ENCODE assay signal across 24 mouse cellular contexts in the genomic region with DNA sequence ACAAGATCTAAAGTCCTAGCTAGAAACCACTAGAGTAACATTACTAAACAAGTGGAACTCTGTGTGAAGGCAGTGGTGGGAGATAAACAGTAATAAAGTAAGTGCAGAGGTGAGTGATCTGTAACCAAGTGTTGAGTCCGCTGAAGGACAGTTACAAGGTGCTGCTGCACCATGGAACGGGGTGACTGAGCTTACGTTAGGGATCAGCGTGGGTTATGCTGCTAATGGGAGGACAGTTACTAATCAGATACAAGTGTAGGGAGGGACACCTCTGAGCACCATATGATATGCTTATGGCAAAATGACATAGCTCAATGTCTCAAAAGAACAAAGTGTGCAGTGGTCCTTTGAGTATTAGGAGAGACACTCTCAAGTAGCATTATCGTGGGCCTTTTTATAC.
"Had no signal": no experiment of that assay in that cellular context is flagged by ENCODE, and none has a peak within 500 bp of the region (broad histone marks: within the 10 kb centered on the region; RNA-seq: fewer than 3 reads in every experiment).

No protein-coding gene starts in this region.

- H3K4me2 ChIP-seq: heart, embryonic 12.5 days; hindbrain, embryonic 12.5 days; hindbrain, embryonic 14.5 days; intestine, embryonic 15.5 days; limb, embryonic 13.5 days; limb, embryonic 15.5 days had no signal

- H3K27ac ChIP-seq: gastrocnemius, adult 2 months; heart, embryonic 10.5 days; hindbrain, embryonic 10.5 days; hindbrain, embryonic 12.5 days; hindbrain, embryonic 14.5 days; intestine, embryonic 15.5 days; layer of hippocampus, adult 2 months; left cerebral cortex, adult 2 months; limb, embryonic 13.5 days; limb, embryonic 15.5 days had no signal

- H3K9me3 ChIP-seq: heart, embryonic 10.5 days; heart, embryonic 12.5 days; hindbrain, embryonic 10.5 days; hindbrain, embryonic 12.5 days; intestine, embryonic 15.5 days; limb, embryonic 13.5 days; limb, embryonic 15.5 days had no signal

- H3K9ac ChIP-seq: heart, embryonic 12.5 days; hindbrain, embryonic 12.5 days; hindbrain, embryonic 14.5 days; intestine, embryonic 15.5 days; limb, embryonic 13.5 days; limb, embryonic 15.5 days had no signal

- DNase-seq: gastrocnemius, adult 2 months; gastrocnemius, postnatal 10 days; gastrocnemius, postnatal 25 days; heart, adult 18-20 months; heart, postnatal 10 days; heart, postnatal 4 days; kidney, adult 18-20 months; kidney, adult 8-10 months; kidney, postnatal 10 days; kidney, postnatal 25 days; kidney, postnatal 4 days had no signal

- H3K4me1 ChIP-seq: heart, embryonic 10.5 days; heart, embryonic 12.5 days; hindbrain, embryonic 10.5 days; hindbrain, embryonic 12.5 days; intestine, embryonic 15.5 days; limb, embryonic 13.5 days; limb, embryonic 15.5 days had no signal

- H3K4me3 ChIP-seq: gastrocnemius, adult 2 months; heart, embryonic 10.5 days; heart, embryonic 12.5 days; hindbrain, embryonic 10.5 days; hindbrain, embryonic 12.5 days; intestine, embryonic 15.5 days; layer of hippocampus, adult 2 months; left cerebral cortex, adult 2 months; limb, embryonic 13.5 days; limb, embryonic 15.5 days had no signal

- H3K27me3 ChIP-seq: heart, embryonic 12.5 days; hindbrain, embryonic 12.5 days; intestine, embryonic 15.5 days; limb, embryonic 13.5 days; limb, embryonic 15.5 days had no signal

- ATAC-seq: hindbrain, embryonic 16.5 days; inflammation-experienced regulatory T-cells, adult 6 months; intestine, embryonic 15.5 days; intestine, postnatal 0 days had no signal
